In the genomic region with DNA sequence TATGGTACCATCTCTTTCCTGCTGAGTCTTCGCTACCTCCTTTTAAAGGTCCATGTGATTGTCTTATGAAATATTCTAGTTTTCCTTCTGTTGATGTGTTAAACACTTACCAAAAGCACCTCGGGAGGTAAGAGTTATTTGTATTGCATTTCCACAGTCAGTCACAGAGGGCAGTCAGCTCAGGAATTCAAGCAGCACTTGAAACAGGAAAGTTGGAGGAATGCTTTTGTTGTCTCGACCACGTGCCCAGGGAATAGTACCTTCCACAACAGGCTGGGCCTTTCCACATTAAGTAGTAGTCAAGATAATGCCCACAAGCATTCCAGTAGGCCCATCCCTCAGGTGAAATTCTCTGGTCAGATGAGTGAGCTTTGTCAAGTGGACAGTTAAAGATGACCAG, we compare ENCODE assay signal across 18 mouse cellular contexts. TPM values are rescaled to one million over a fixed set of nuclear protein-coding genes. Genes with fewer than 3 reads are reported as not detected.
DNase-seq lines count a peak whose midpoint lies in the region; ATAC-seq and TF ChIP-seq lines count a peak whose summit lies in the region.
"Had no signal": no experiment of that assay in that cellular context is flagged by ENCODE, and none has a peak within 500 bp of the region (broad histone marks: within the 10 kb centered on the region; RNA-seq: fewer than 3 reads in every experiment).

No protein-coding gene starts in this region.

- H3K27ac ChIP-seq in heart, embryonic 13.5 days (replicated peaks): peak overlapping the region; percentile 65; the same call in 1 of the 2 replicates
- no peak overlapping the region for H3K27ac ChIP-seq in embryonic facial prominence, embryonic 10.5 days (replicated peaks)
- H3K27ac ChIP-seq: forebrain, embryonic 15.5 days; limb, embryonic 15.5 days; macrophage had no signal

- no peak overlapping the region for H3K4me3 ChIP-seq in heart, embryonic 13.5 days
- no peak overlapping the region for H3K4me3 ChIP-seq in lung, adult 2 months (replicated peaks; ENCODE audit: extremely low read depth, low read depth, low read length)
- H3K4me3 ChIP-seq in embryonic facial prominence, embryonic 10.5 days: no peak overlapping the region
- H3K4me3 ChIP-seq: forebrain, embryonic 15.5 days; limb, embryonic 15.5 days had no signal

- no peak overlapping the region for H3K4me2 ChIP-seq in heart, embryonic 13.5 days
- H3K4me2 ChIP-seq: forebrain, embryonic 15.5 days; limb, embryonic 15.5 days; midbrain, embryonic 11.5 days had no signal

- no peak for TF ChIP-seq CTCF in lung, adult 2 months (IDR thresholded peaks at IDR 0.05; ENCODE audit: insufficient read depth, low read length)

- DNase-seq in heart, postnatal 10 days: no peak
- DNase-seq in lung, adult 18-20 months: peak; percentile 26 to 40
- no peak for DNase-seq in lung, adult 2 months
- peak; percentile 19 for DNase-seq in embryonic facial prominence, embryonic 10.5 days (ENCODE audit: low spot score)
- DNase-seq in lung, postnatal 25 days (ENCODE audit: low spot score): peak; percentile 47
- no peak for DNase-seq in liver
- DNase-seq: cerebellum, adult 9-11 months; kidney, adult 2 months; kidney, postnatal 25 days; retina, postnatal 1 day; right cerebral cortex, postnatal 4 days; thymus, postnatal 25 days had no signal

- peaks cover 75% of the 10 kb centered on the region for H3K36me3 ChIP-seq in heart, embryonic 13.5 days
- H3K36me3 ChIP-seq in embryonic facial prominence, embryonic 10.5 days (replicated peaks): peaks cover 91% of the 10 kb centered on the region

- no peak overlapping the region for H3K9ac ChIP-seq in heart, embryonic 13.5 days
- H3K9ac ChIP-seq: forebrain, embryonic 15.5 days; limb, embryonic 15.5 days had no signal

- 27% methylated on average over 4 of the region's 4 CpGs for WGBS in heart, embryonic 13.5 days
- WGBS in lung, adult 2 months: 48% methylated on average over 4 of the region's 4 CpGs
- 54% methylated on average over 4 of the region's 4 CpGs for WGBS in embryonic facial prominence, embryonic 10.5 days

- ATAC-seq in heart, embryonic 13.5 days (ENCODE audit: extremely low read depth, insufficient number of reproducible peaks, low FRiP score, low TSS enrichment): no peak
- ATAC-seq: forebrain, embryonic 15.5 days had no signal

- intact Hi-C loops in heart, postnatal 10 days (cut with DNase I): no loop called here

- no peaks in the 10 kb centered on the region for H3K27me3 ChIP-seq in heart, embryonic 13.5 days (replicated peaks)
- no peaks in the 10 kb centered on the region for H3K27me3 ChIP-seq in embryonic facial prominence, embryonic 10.5 days (replicated peaks; ENCODE audit: low read depth, poor library complexity, severe bottlenecking)
- H3K27me3 ChIP-seq: forebrain, embryonic 15.5 days; limb, embryonic 15.5 days had no signal

- no peak for TF ChIP-seq POLR2A in lung, adult 2 months (IDR thresholded peaks at IDR 0.05; ENCODE audit: borderline replicate concordance, extremely low read depth, low read depth, low read length)

- H3K4me1 ChIP-seq in heart, embryonic 13.5 days: peaks cover 26% of the 10 kb centered on the region
- H3K4me1 ChIP-seq in lung, adult 2 months (ENCODE audit: control insufficient read depth, insufficient read depth, low read length): peaks cover 3% of the 10 kb centered on the region; the same call in 1 of the 2 replicates
- H3K4me1 ChIP-seq in embryonic facial prominence, embryonic 10.5 days: no peaks in the 10 kb centered on the region
- H3K4me1 ChIP-seq: limb, embryonic 15.5 days had no signal

- no peaks in the 10 kb centered on the region for H3K9me3 ChIP-seq in heart, embryonic 13.5 days
- H3K9me3 ChIP-seq in embryonic facial prominence, embryonic 10.5 days: no peaks in the 10 kb centered on the region
- H3K9me3 ChIP-seq: forebrain, embryonic 15.5 days; G1E; limb, embryonic 15.5 days had no signal

RNA-seq across cellular contexts. Expression of a gene that starts 52.9 kb away (rescaled TPM):
- polyA plus RNA-seq in heart, embryonic 13.5 days (2015; fragmentation: Nextera tagmentation; extraction: Ambion mirVana): 15.4 and 16.3 TPM in 2 replicates
- 10 to 100 TPM; 12.2 to 12.4 TPM for total RNA-seq in heart, postnatal 10 days (2021)
- 17.0 and 19.1 TPM in 2 replicates for polyA plus RNA-seq in lung, adult 2 months (2012; rRNA removed)
- 23.0 and 23.9 TPM in 2 replicates for polyA plus RNA-seq in embryonic facial prominence, embryonic 10.5 days (2016; fragmentation: Nextera tagmentation; extraction: Ambion mirVana)
- polyA plus RNA-seq: G1E had no signal

Comparison
In these comparisons a context has a peak if more than half of its experiments do, and no peak if none do; other contexts are left out.
1. DNase-seq: peak in lung, adult 18-20 months (2 of 2), embryonic facial prominence, embryonic 10.5 days (single experiment) and lung, postnatal 25 days (single experiment); none in heart, postnatal 10 days (0 of 2), lung, adult 2 months (single experiment) and liver (single experiment).